17 mouse cellular contexts compared by ENCODE assay signal in the genomic region with DNA sequence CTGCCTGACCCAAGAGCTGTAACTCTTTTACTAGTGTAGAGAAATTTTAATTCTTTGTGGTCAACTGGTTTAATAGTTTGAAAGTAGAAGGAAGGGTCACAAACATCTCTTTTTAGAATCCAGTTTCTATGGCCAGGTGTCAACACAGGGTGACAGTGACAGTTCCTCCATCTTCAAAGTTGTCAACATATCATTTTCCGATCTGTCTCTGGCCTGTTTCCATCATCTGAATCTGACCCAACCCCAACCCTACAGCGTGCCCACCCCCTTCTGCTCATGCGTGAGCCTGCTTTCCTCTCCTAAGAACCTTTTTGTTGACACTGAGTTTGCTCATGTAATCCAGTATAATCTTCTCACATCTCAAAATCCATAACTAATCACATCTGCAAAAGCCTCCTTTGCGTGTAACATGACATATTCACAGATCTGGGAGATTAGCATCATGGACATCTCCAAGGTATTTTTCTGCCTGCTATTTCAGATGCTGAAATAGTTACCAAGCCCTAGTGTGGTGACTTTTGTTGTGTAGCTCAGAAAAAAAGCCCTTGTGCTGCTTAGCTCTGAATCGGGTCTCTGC.
DNase-seq lines count a peak whose midpoint lies in the region; ATAC-seq and TF ChIP-seq lines count a peak whose summit lies in the region.
"Had no signal": no experiment of that assay in that cellular context is flagged by ENCODE, and none has a peak within 500 bp of the region (broad histone marks: within the 10 kb centered on the region; RNA-seq: fewer than 3 reads in every experiment).

No protein-coding gene starts in this region.

- H3K4me1 ChIP-seq in kidney, adult 2 months (ENCODE audit: control insufficient read depth, insufficient read depth, low read length): no peaks in the 10 kb centered on the region
- H3K4me1 ChIP-seq in thymus, adult 2 months (replicated peaks; ENCODE audit: control insufficient read depth, insufficient read depth, low read length): peaks cover 27% of the 10 kb centered on the region
- no peaks in the 10 kb centered on the region for H3K4me1 ChIP-seq in midbrain, embryonic 14.5 days (ENCODE audit: control insufficient read depth, insufficient read depth, low read length)
- H3K4me1 ChIP-seq: embryonic facial prominence, embryonic 13.5 days; forebrain, embryonic 13.5 days; heart, embryonic 12.5 days had no signal

- H3ac ChIP-seq in myocyte (ENCODE audit: control insufficient read depth, insufficient read length): no peak overlapping the region

- no peaks in the 10 kb centered on the region for H3K9me3 ChIP-seq in midbrain, embryonic 14.5 days (ENCODE audit: control insufficient read depth, low read length)
- H3K9me3 ChIP-seq: embryonic facial prominence, embryonic 13.5 days; forebrain, embryonic 13.5 days; G1E; heart, embryonic 12.5 days; hindbrain, embryonic 15.5 days had no signal

- no peak overlapping the region for H3K9ac ChIP-seq in midbrain, embryonic 14.5 days (replicated peaks; ENCODE audit: low read length)
- H3K9ac ChIP-seq: embryonic facial prominence, embryonic 13.5 days; forebrain, embryonic 13.5 days; forebrain, postnatal 0 days; heart, embryonic 12.5 days; hindbrain, embryonic 15.5 days had no signal

- WGBS in kidney, adult 2 months: 79% methylated on average over 5 of the region's 5 CpGs
- 14% methylated on average over 5 of the region's 5 CpGs for WGBS in thymus, adult 2 months
- 54% methylated on average over 5 of the region's 5 CpGs for WGBS in midbrain, embryonic 14.5 days

- DNase-seq in kidney, adult 2 months: no peak
- no peak for DNase-seq in kidney, postnatal 10 days
- DNase-seq in thymus, adult 2 months: no peak
- DNase-seq in thymus, adult 18-20 months: no peak
- no peak for DNase-seq in midbrain, embryonic 14.5 days
- DNase-seq: cerebellum, adult 11 months; cerebellum, adult 8-10 months; cerebellum, postnatal 14 days; forebrain, postnatal 0 days; gastrocnemius, postnatal 14 days had no signal

- H3K36me3 ChIP-seq in kidney, adult 2 months (ENCODE audit: control insufficient read depth, insufficient read depth, low read length): no peaks in the 10 kb centered on the region
- H3K36me3 ChIP-seq in thymus, adult 2 months (ENCODE audit: control insufficient read depth, insufficient read depth, low read length): no peaks in the 10 kb centered on the region
- H3K36me3 ChIP-seq in myocyte (ENCODE audit: control insufficient read depth, insufficient read depth): no peaks in the 10 kb centered on the region
- H3K36me3 ChIP-seq in midbrain, embryonic 14.5 days (ENCODE audit: control insufficient read depth, insufficient read depth, low read length): no peaks in the 10 kb centered on the region
- H3K36me3 ChIP-seq: embryonic facial prominence, embryonic 13.5 days; G1E; heart, embryonic 12.5 days; hindbrain, embryonic 15.5 days had no signal

- H3K27ac ChIP-seq in kidney, adult 2 months (ENCODE audit: insufficient read depth, low read depth, low read length): 0 out of 2 replicates have a peak overlapping the region, but pooled peaks have one; percentile 13
- peak overlapping the region; percentile 16; the same call in 1 of the 2 replicates for H3K27ac ChIP-seq in thymus, adult 2 months (ENCODE audit: control insufficient read depth, insufficient read depth, low read length)
- no peak overlapping the region for H3K27ac ChIP-seq in midbrain, embryonic 14.5 days (replicated peaks; ENCODE audit: low read depth, low read length)
- H3K27ac ChIP-seq: embryonic facial prominence, embryonic 13.5 days; forebrain, embryonic 13.5 days; hindbrain, embryonic 15.5 days had no signal

- TF ChIP-seq POLR2A in kidney, adult 2 months (IDR thresholded peaks at IDR 0.05; ENCODE audit: low read depth, low read length): no peak
- TF ChIP-seq POLR2A in thymus, adult 2 months (IDR thresholded peaks at IDR 0.05; ENCODE audit: control insufficient read depth, extremely low read depth, insufficient read depth, low read length, poor library complexity): no peak
- no peak for TF ChIP-seq POLR2A in myocyte (IDR thresholded peaks at IDR 0.05; ENCODE audit: insufficient read length, low read depth)

- TF ChIP-seq CTCF in kidney, adult 2 months (conservative IDR thresholded peaks at IDR 0.05; ENCODE audit: insufficient read depth, insufficient read length, low read depth, low read length): no peak
- no peak for TF ChIP-seq CTCF in thymus, adult 2 months (IDR thresholded peaks at IDR 0.05; ENCODE audit: borderline replicate concordance, control insufficient read depth, extremely low read depth, insufficient read depth, low read length, poor library complexity)

- no peaks in the 10 kb centered on the region for H3K79me2 ChIP-seq in myocyte (ENCODE audit: control insufficient read depth, insufficient read depth)

- H3K4me2 ChIP-seq in myocyte (ENCODE audit: low read depth): peak overlapping the region; percentile 45
- H3K4me2 ChIP-seq in midbrain, embryonic 14.5 days (ENCODE audit: low read length): no peak overlapping the region
- H3K4me2 ChIP-seq: embryonic facial prominence, embryonic 13.5 days; forebrain, embryonic 13.5 days; heart, embryonic 12.5 days; hindbrain, embryonic 15.5 days had no signal

- no peak for ATAC-seq in midbrain, embryonic 14.5 days (ENCODE audit: low FRiP score, low TSS enrichment)
- no peak for ATAC-seq in megakaryocyte, adult 5-6 weeks (ENCODE audit: poor library complexity, severe bottlenecking)
- ATAC-seq: forebrain, embryonic 13.5 days; forebrain, postnatal 0 days had no signal

- H3K27me3 ChIP-seq in kidney, adult 2 months (replicated peaks; ENCODE audit: control insufficient read depth, insufficient read depth, low read length): no peaks in the 10 kb centered on the region
- no peaks in the 10 kb centered on the region for H3K27me3 ChIP-seq in thymus, adult 2 months (ENCODE audit: control insufficient read depth, insufficient read depth, low read length)
- H3K27me3 ChIP-seq in myocyte (ENCODE audit: control insufficient read depth, insufficient read depth, insufficient read length): no peaks in the 10 kb centered on the region
- no peaks in the 10 kb centered on the region for H3K27me3 ChIP-seq in midbrain, embryonic 14.5 days (ENCODE audit: control insufficient read depth, insufficient read depth, low read length)
- H3K27me3 ChIP-seq: embryonic facial prominence, embryonic 13.5 days; forebrain, embryonic 13.5 days; heart, embryonic 12.5 days; hindbrain, embryonic 15.5 days had no signal

- H3K4me3 ChIP-seq in kidney, adult 2 months (ENCODE audit: insufficient read depth, low read depth, low read length): no peak overlapping the region
- no peak overlapping the region for H3K4me3 ChIP-seq in thymus, adult 2 months (ENCODE audit: control insufficient read depth, insufficient read depth, low read length)
- no peak overlapping the region for H3K4me3 ChIP-seq in myocyte
- H3K4me3 ChIP-seq in midbrain, embryonic 14.5 days (replicated peaks; ENCODE audit: low read depth, low read length): no peak overlapping the region
- H3K4me3 ChIP-seq: embryonic facial prominence, embryonic 13.5 days; forebrain, embryonic 13.5 days; heart, embryonic 12.5 days; hindbrain, embryonic 15.5 days had no signal

TF ChIP-seq in myocyte, 11 proteins besides CTCF, POLR2A, EP300 and RAD21:
- TF ChIP-seq MYOG (IDR thresholded peaks at IDR 0.05; ENCODE audit: control insufficient read depth in 1 of 3, insufficient read depth in 1 of 3, insufficient read length in 2 of 3, low read depth in 2 of 3): no peak
- TF ChIP-seq TCF3 (IDR thresholded peaks at IDR 0.05; ENCODE audit: insufficient read length, low read depth): no peak
- no peak for TF ChIP-seq MAX (IDR thresholded peaks at IDR 0.05; ENCODE audit: low read depth)
- TF ChIP-seq POLR2AphosphoS2 (IDR thresholded peaks at IDR 0.05; ENCODE audit: insufficient read length, low read depth): no peak
- TF ChIP-seq MYOD1 (IDR thresholded peaks at IDR 0.05; ENCODE audit: control insufficient read depth in 1 of 3, insufficient read length in 2 of 3, low read depth in 2 of 3): no peak
- no peak for TF ChIP-seq USF1 (IDR thresholded peaks at IDR 0.05; ENCODE audit: low read depth)
- no peak for TF ChIP-seq SRF (IDR thresholded peaks at IDR 0.05; ENCODE audit: control insufficient read depth, insufficient read length, low read depth)
- TF ChIP-seq CEBPB (IDR thresholded peaks at IDR 0.05; ENCODE audit: insufficient read depth, poor library complexity, severe bottlenecking): no peak
- no peak for TF ChIP-seq REST (IDR thresholded peaks at IDR 0.05; ENCODE audit: insufficient read depth, insufficient read length)
- TF ChIP-seq TCF12 (IDR thresholded peaks at IDR 0.05; ENCODE audit: insufficient read depth, poor library complexity, severe bottlenecking): no peak
- no peak for TF ChIP-seq E2F4 (IDR thresholded peaks at IDR 0.05; ENCODE audit: insufficient read depth)
